Mouse (Mus musculus) brain, adult 2 months (tissue): Measurements from ENCODE around the gene Parp6.
A peak's percentile ranks its signal among the peaks of the same experiment; 100 is the strongest.

Experiments
- DNase-seq: peaks from one replicate; pipeline ENCODE4 v3.0.0; 2011; ENCODE audit warnings: low read depth, low spot score

Parp6 gene

GRCm38 (mm10) chr9:59616622-59617306 lies at the start of gene Parp6:
Gene Parp6, plus strand, starts transcription at chr9:59617284.
- peak; percentile 99 for DNase-seq

GRCm38 (mm10) chr9:59571852-59572251 lies 45.2 kb upstream of the Parp6 start:
- DNase-seq, result no peak

- no peak for DNase-seq
These were observed 39.7 kb upstream of the Parp6 start for GRCm38 (mm10) chr9:59577401-59577800.

- DNase-seq, result peak; percentile 99
These were observed 39.1 kb upstream of the Parp6 start, which contains the start of gene Celf6 for GRCm38 (mm10) chr9:59577844-59578504. Gene Celf6, plus strand, starts transcription at chr9:59577917.

- DNase-seq, result no peak
These were observed 38.6 kb upstream of the Parp6 start for GRCm38 (mm10) chr9:59578505-59578867.

GRCm38 (mm10) chr9:59584871-59585308 lies 32.2 kb upstream of the Parp6 start:
- DNase-seq, result peak; percentile 91

- peak; percentile 84 for DNase-seq
These were observed 28.8 kb upstream of the Parp6 start for GRCm38 (mm10) chr9:59588252-59588651.

- DNase-seq, result peak; percentile 96
These were observed 28.1 kb upstream of the Parp6 start for GRCm38 (mm10) chr9:59588710-59589671.

- peak; percentile 91 for DNase-seq
These were observed 27.2 kb upstream of the Parp6 start for GRCm38 (mm10) chr9:59589703-59590439.

- no peak for DNase-seq
These were observed 15.4 kb upstream of the Parp6 start for GRCm38 (mm10) chr9:59601661-59602060.

GRCm38 (mm10) chr9:59605967-59606366 lies 11.1 kb upstream of the Parp6 start:
- no peak for DNase-seq

- no peak for DNase-seq
These were observed 6.1 kb upstream of the Parp6 start for GRCm38 (mm10) chr9:59610950-59611349.

GRCm38 (mm10) chr9:59615797-59616196 lies 1.3 kb upstream of the Parp6 start:
- no peak for DNase-seq

GRCm38 (mm10) chr9:59617307-59617973 lies 356 bp downstream of the Parp6 start:
- DNase-seq, result no peak

GRCm38 (mm10) chr9:59638372-59638771 lies 21.3 kb downstream of the Parp6 start:
- no peak for DNase-seq

- no peak for DNase-seq
These were observed 22.9 kb downstream of the Parp6 start for GRCm38 (mm10) chr9:59639936-59640335.

- DNase-seq, result no peak
These were observed 24.2 kb downstream of the Parp6 start for GRCm38 (mm10) chr9:59641320-59641719.

GRCm38 (mm10) chr9:59649911-59650310 lies 32.8 kb downstream of the Parp6 start:
- DNase-seq, result no peak

GRCm38 (mm10) chr9:59653371-59653770 lies 36.3 kb downstream of the Parp6 start:
- DNase-seq, result peak; percentile 87

GRCm38 (mm10) chr9:59654450-59654983 lies 37.4 kb downstream of the Parp6 start:
- no peak for DNase-seq
